Mouse (Mus musculus) cortical plate, adult 2 months (tissue): ENCODE measurements at regions not wholly inside any gene's neighbourhood (a gene's known extent, or its start where the extent isn't known, plus 50 kb on each side); places are given as distances from the start of the nearest gene placed in this dataset.

Source experiments
- CTCF ChIP-seq: fragments of 200-500 bp; IDR thresholded peaks from 2 replicates; pipeline ENCODE4 v1.5.1; 2011; ENCODE audit warnings: mild to moderate bottlenecking, control low read depth, low read length; ENCODE audit not compliant: insufficient read depth; ENCODE audit errors: extremely low read depth
- POLR2A ChIP-seq: fragments of 200-500 bp; IDR thresholded peaks from 2 replicates; pipeline ENCODE4 v1.6.1; 2011; ENCODE audit warnings: mild to moderate bottlenecking, low read length, control low read depth; ENCODE audit not compliant: insufficient read depth; ENCODE audit errors: extremely low read depth

DNA sequence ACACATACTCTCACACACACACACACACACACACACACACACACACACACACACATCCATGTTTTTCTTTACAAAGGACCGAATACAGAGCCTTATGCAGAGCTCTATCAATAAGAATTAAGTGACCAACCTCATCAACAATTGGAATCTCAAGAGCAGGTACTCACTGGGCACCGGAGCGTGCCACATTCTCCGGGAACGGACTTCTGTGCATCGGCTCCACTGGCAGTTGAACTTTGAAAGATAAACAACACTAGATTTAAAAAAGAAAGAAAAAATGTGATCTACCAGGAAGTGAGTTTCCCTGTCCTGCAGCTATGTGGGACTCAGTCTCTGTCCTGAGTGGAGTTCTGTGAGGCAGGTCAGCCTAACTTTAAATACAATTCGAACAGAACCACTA, 327.5 kb upstream of the Irx2 start:
- TF ChIP-seq CTCF (no peak), POLR2A (no peak)
